Mouse (Mus musculus): ENCODE measurements around the gene Dap.

GRCm38 (mm10) chr15:31245934-31246333 is 21.8 kb downstream of the Dap start:
- no peak for TF ChIP-seq POLR2A (IDR thresholded peaks at IDR 0.05; ENCODE audit: low read depth, low read length)
- TF ChIP-seq CTCF (IDR thresholded peaks at IDR 0.05; ENCODE audit: extremely low read depth, insufficient read length, insufficient replicate concordance, low read depth, low read length), result no peak
